Mouse (Mus musculus): ENCODE results near the gene Clasrp. TPM values are rescaled to one million over a fixed set of nuclear protein-coding genes. Genes with fewer than 3 reads are reported as not detected.

The Clasrp gene
- polyA plus RNA-seq, 1 experiment from 2014 or later, result 11.4 TPM

DNA sequence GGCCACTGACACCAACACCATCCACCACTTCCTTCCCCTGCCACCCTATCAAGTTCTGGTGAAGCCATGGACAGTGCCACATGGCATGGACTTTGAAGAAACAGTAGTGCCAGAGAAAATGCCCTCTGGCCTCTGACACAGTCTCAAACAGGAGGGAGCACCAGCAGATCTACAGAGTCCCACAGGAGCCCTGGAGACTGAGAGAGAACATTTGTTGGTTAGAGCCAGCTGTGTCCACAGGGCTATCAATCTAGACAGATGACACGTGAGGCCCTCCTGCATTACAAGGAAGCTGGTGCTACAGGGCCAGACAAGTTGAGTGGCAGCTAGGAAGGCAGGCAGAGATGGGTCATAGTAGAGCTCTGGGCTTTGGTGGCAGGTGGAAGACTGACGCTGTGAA, 51.8 kb downstream of the Clasrp start:
- peaks cover 35% of the 10 kb centered on the region for H3K4me1 ChIP-seq (ENCODE audit: control insufficient read depth, low read depth, low read length)

DNA sequence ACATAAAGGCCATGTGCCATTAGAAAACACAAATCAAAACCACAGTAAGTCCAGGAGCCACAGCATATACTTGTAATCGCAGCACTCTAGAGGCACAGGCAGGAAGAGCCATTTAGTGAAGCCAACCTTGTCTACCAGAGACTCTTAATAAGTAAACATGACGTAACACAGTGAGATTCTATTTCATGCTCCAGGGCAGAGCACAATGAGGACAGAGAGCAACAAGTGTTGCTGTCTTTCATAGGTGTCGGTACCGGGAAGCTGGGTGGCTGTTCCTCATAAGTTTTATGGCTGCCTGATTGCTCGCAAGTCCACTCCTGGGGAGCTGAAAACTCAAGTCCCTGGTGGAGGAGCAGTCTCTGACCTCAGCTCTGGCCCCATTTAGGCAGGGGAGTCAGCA, 52.7 kb downstream of the Clasrp start:
- Histone ChIP-seq H3K9ac (ENCODE audit: low read depth, low read length) (no peak overlapping the region), H3K4me1 (ENCODE audit: control insufficient read depth, low read depth, low read length) (peaks cover 31% of the 10 kb centered on the region), H3K27me3 (ENCODE audit: control insufficient read depth, insufficient read depth, low read depth, low read length) (no peaks in the 10 kb centered on the region), H3K4me3 (ENCODE audit: low read depth, low read length) (no peak overlapping the region), H3K9me3 (replicated peaks; ENCODE audit: control insufficient read depth, low read length) (no peaks in the 10 kb centered on the region), H3K36me3 (ENCODE audit: control insufficient read depth, insufficient read depth) (peaks cover 9% of the 10 kb centered on the region), H3K4me2 (ENCODE audit: low read depth, low read length) (no peak overlapping the region), H3K27ac (ENCODE audit: low read length) (0 out of 2 replicates have a peak overlapping the region, but pooled peaks have one; percentile 6)
- peak; percentile 43 for ATAC-seq (ENCODE audit: low read depth)
- WGBS (ENCODE audit: insufficient replicate concordance), result 78% methylated on average over 5 of the region's 5 CpGs

More for the DNA sequence above, 51.8 kb downstream of the Clasrp start:
- Histone ChIP-seq H3K9ac (ENCODE audit: low read depth, low read length) (no peak overlapping the region), H3K4me2 (ENCODE audit: low read depth, low read length) (no peak overlapping the region), H3K4me3 (ENCODE audit: low read depth, low read length) (no peak overlapping the region), H3K9me3 (replicated peaks; ENCODE audit: control insufficient read depth, low read length) (no peaks in the 10 kb centered on the region), H3K27me3 (ENCODE audit: control insufficient read depth, insufficient read depth, low read depth, low read length) (no peaks in the 10 kb centered on the region), H3K36me3 (ENCODE audit: control insufficient read depth, insufficient read depth) (peaks cover 9% of the 10 kb centered on the region), H3K27ac (ENCODE audit: low read length) (no peak overlapping the region)
- WGBS (ENCODE audit: insufficient replicate concordance), result 33% methylated on average over 2 of the region's 2 CpGs
- ATAC-seq (ENCODE audit: low read depth), result no peak

DNA sequence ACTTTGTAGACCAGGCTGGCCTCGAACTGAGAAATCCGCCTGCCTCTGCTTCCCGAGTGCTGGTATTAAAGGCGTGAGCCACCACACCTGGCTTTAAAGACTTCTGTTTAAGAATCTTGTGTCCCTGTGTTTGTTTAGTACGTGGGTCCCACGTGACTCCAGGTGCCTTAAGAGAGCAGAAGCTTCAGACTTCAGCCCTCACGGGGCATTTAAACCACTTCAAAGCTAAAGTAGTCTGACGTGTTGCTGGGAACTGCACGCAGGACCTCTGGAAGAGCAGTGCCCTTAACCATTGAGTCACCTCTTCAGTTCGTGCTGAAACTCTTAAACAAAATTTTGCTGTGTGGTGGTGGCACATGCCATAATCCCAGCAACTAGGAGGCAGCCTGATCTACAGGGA, 54.9 kb downstream of the Clasrp start:
- H3K4me3 ChIP-seq (ENCODE audit: low read depth, low read length), result no peak overlapping the region
- no peaks in the 10 kb centered on the region for H3K27me3 ChIP-seq (ENCODE audit: control insufficient read depth, insufficient read depth, low read depth, low read length)
- H3K36me3 ChIP-seq (ENCODE audit: control insufficient read depth, insufficient read depth), result peaks cover 6% of the 10 kb centered on the region
- peaks cover 42% of the 10 kb centered on the region for H3K4me1 ChIP-seq (ENCODE audit: control insufficient read depth, low read depth, low read length)
- no peak overlapping the region for H3K9ac ChIP-seq (ENCODE audit: low read depth, low read length)
- WGBS (ENCODE audit: insufficient replicate concordance), result 82% methylated on average over 10 of the region's 10 CpGs
- H3K27ac ChIP-seq (ENCODE audit: low read length), result no peak overlapping the region
- no peak overlapping the region for H3K4me2 ChIP-seq (ENCODE audit: low read depth, low read length)
- H3K9me3 ChIP-seq (replicated peaks; ENCODE audit: control insufficient read depth, low read length), result no peaks in the 10 kb centered on the region
- ATAC-seq (ENCODE audit: low read depth), result no peak

DNA sequence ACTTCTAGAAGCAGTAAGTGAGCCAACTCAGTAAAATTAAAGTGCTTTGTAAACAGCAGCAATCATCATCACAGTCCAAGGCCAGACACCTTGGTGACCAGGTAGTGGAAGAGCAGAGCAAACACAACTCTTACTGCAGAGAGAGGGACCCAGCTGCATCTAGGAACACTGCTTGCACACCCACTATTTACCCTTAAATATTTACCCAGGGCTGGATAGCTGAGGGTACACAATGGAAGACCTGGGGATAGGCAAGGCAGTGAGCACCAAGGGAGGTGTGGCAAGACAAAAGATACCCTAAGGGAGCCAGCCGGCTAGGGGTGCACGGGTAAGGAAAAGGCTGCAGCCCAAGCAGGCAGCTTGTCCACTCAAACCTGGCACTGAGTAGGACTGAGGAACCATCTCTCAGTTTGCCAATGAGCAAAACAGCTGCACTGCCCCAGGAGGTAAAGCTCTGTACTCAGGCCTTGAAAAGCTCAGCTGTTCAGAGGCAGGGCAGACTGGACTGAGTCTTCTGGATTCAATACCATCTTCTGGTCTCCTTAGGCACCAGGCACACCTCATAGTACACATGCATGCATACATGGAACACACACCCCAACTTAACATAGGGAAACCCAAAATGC, 56.8 kb downstream of the Clasrp start:
- Histone ChIP-seq H3K9me3 (replicated peaks; ENCODE audit: control insufficient read depth, low read length) (no peaks in the 10 kb centered on the region), H3K27ac (ENCODE audit: low read length) (peak overlapping the region; percentile 58), H3K36me3 (ENCODE audit: control insufficient read depth, insufficient read depth) (no peaks in the 10 kb centered on the region), H3K4me3 (ENCODE audit: low read depth, low read length) (no peak overlapping the region), H3K27me3 (ENCODE audit: control insufficient read depth, insufficient read depth, low read depth, low read length) (no peaks in the 10 kb centered on the region), H3K4me1 (ENCODE audit: control insufficient read depth, low read depth, low read length) (peaks cover 43% of the 10 kb centered on the region), H3K9ac (ENCODE audit: low read depth, low read length) (no peak overlapping the region; the same call in 1 of the 2 replicates), H3K4me2 (ENCODE audit: low read depth, low read length) (no peak overlapping the region; the same call in 1 of the 2 replicates)
- peak; percentile 80 for ATAC-seq (ENCODE audit: low read depth)
- WGBS (ENCODE audit: insufficient replicate concordance), result 73% methylated on average over 2 of the region's 2 CpGs

DNA sequence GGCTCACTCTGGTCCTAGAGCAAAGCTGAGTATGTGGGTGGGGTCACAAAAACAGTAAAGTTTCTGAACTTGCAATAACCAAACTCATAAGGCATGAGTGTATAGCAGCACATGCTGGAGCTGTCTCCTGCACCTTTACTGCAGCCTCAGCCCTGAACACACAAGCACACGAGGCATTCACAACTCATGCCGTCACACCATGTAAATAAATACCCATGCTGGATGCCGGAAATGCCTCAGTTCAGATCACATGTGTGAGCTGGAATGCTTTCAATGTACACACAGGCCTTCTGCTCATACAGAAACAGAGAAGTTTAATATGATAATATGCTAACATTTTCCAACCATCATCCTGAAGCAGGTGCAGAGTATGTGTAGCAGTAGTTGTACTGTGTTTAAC, 58.3 kb downstream of the Clasrp start:
- no peak for ATAC-seq (ENCODE audit: low read depth)
- 62% methylated on average over 3 of the region's 3 CpGs for WGBS (ENCODE audit: insufficient replicate concordance)
- H3K4me3 ChIP-seq (ENCODE audit: low read depth, low read length), result no peak overlapping the region
- H3K27me3 ChIP-seq (ENCODE audit: control insufficient read depth, insufficient read depth, low read depth, low read length), result no peaks in the 10 kb centered on the region
- peaks cover 38% of the 10 kb centered on the region for H3K4me1 ChIP-seq (ENCODE audit: control insufficient read depth, low read depth, low read length)
- H3K9me3 ChIP-seq (replicated peaks; ENCODE audit: control insufficient read depth, low read length), result no peaks in the 10 kb centered on the region
- 0 out of 2 replicates have a peak overlapping the region, but pooled peaks have one; percentile 9 for H3K27ac ChIP-seq (ENCODE audit: low read length)
- no peaks in the 10 kb centered on the region for H3K36me3 ChIP-seq (ENCODE audit: control insufficient read depth, insufficient read depth)
- no peak overlapping the region for H3K4me2 ChIP-seq (ENCODE audit: low read depth, low read length)
- H3K9ac ChIP-seq (ENCODE audit: low read depth, low read length), result no peak overlapping the region

DNA sequence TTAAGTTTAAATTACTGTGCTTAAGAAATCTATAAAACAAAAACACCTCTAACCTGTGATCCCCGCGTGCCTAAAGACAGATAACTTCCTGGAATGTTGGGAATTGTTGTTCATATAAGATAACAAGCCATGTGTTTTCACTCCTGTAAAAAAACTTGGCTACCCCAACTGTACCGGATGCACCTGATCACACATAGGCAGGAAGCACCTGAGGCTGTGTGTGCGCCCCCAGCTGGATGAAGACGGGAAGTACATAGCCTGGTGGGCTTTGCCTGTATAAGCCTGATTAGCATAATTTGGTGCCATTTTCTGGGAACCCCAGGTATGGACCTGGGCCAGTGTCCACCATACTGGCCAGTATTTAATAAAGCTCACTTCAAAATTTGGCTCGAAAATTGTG, 60.7 kb downstream of the Clasrp start:
- no peak overlapping the region for H3K27ac ChIP-seq (ENCODE audit: low read length)
- H3K36me3 ChIP-seq (ENCODE audit: control insufficient read depth, insufficient read depth), result no peaks in the 10 kb centered on the region
- H3K9ac ChIP-seq (ENCODE audit: low read depth, low read length), result no peak overlapping the region
- no peak overlapping the region for H3K4me2 ChIP-seq (ENCODE audit: low read depth, low read length)
- H3K4me3 ChIP-seq (ENCODE audit: low read depth, low read length), result no peak overlapping the region
- no peak for ATAC-seq (ENCODE audit: low read depth)
- no peaks in the 10 kb centered on the region for H3K27me3 ChIP-seq (ENCODE audit: control insufficient read depth, insufficient read depth, low read depth, low read length)
- no peaks in the 10 kb centered on the region for H3K9me3 ChIP-seq (replicated peaks; ENCODE audit: control insufficient read depth, low read length)
- 46% methylated on average over 6 of the region's 6 CpGs for WGBS (ENCODE audit: insufficient replicate concordance)
- peaks cover 32% of the 10 kb centered on the region for H3K4me1 ChIP-seq (ENCODE audit: control insufficient read depth, low read depth, low read length)

DNA sequence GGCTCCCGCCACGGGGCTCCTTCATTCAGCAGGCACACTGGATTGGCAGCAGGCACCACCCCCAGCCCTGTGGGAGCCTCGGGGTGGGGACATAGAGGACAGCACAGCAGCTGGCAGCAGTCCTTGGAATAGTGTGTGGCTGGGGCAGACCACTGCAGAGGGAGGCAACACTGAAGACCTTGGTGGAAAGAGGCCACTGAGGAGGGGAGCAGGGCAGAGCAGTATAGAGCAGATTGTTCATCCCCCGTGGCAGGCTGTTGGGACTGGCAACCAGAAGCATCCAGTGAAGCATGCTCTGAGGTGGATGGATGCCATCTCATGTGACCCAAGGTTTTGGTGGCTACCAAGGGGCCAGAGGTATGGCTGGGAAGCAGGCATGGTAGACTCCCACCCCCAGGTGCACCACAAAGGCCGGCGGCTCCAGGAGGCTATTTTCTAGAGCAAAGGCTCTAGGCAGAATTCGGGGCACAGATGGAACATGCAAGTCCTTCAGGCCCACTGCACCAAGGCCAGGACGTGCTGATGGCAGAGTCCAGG, 62.1 kb downstream of the Clasrp start:
- H3K9ac ChIP-seq (ENCODE audit: low read depth, low read length), result no peak overlapping the region
- no peak for ATAC-seq (ENCODE audit: low read depth)
- H3K27ac ChIP-seq (ENCODE audit: low read length), result no peak overlapping the region
- H3K27me3 ChIP-seq (ENCODE audit: control insufficient read depth, insufficient read depth, low read depth, low read length), result no peaks in the 10 kb centered on the region
- no peaks in the 10 kb centered on the region for H3K9me3 ChIP-seq (replicated peaks; ENCODE audit: control insufficient read depth, low read length)
- H3K36me3 ChIP-seq (ENCODE audit: control insufficient read depth, insufficient read depth), result no peaks in the 10 kb centered on the region
- WGBS (ENCODE audit: insufficient replicate concordance), result 58% methylated on average over 8 of the region's 8 CpGs
- peaks cover 25% of the 10 kb centered on the region for H3K4me1 ChIP-seq (ENCODE audit: control insufficient read depth, low read depth, low read length)
- no peak overlapping the region for H3K4me3 ChIP-seq (ENCODE audit: low read depth, low read length)
- no peak overlapping the region for H3K4me2 ChIP-seq (ENCODE audit: low read depth, low read length)

DNA sequence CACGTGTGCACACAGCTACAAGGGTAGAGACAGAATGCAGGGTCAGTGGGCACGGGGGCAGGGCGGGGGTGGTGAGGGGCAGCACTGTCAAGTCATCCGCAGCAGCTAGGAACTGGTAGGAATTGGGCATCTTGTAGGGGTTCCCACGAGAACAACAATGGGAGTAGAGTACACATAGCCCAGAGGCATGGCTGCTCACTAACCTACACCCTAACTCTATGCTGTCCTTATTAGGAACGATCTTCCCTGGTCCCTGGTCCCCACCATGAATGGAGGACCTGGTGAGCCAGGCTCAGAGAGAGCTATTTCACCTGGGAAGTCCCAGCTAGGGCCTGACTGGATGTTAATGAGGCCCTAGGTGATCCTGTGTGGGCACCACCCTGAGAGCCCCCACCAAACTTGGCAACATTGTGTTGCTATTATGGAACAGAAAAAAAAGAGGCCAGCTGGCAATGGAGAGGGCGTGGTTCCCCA, 62.6 kb downstream of the Clasrp start:
- Histone ChIP-seq H3K36me3 (ENCODE audit: control insufficient read depth, insufficient read depth) (no peaks in the 10 kb centered on the region), H3K4me1 (ENCODE audit: control insufficient read depth, low read depth, low read length) (peaks cover 22% of the 10 kb centered on the region), H3K9ac (ENCODE audit: low read depth, low read length) (no peak overlapping the region), H3K4me2 (ENCODE audit: low read depth, low read length) (no peak overlapping the region), H3K9me3 (replicated peaks; ENCODE audit: control insufficient read depth, low read length) (no peaks in the 10 kb centered on the region), H3K27ac (ENCODE audit: low read length) (no peak overlapping the region), H3K27me3 (ENCODE audit: control insufficient read depth, insufficient read depth, low read depth, low read length) (no peaks in the 10 kb centered on the region), H3K4me3 (ENCODE audit: low read depth, low read length) (no peak overlapping the region)
- ATAC-seq (ENCODE audit: low read depth), result no peak
- WGBS (ENCODE audit: insufficient replicate concordance), result 82% methylated on average over 7 of the region's 7 CpGs

DNA sequence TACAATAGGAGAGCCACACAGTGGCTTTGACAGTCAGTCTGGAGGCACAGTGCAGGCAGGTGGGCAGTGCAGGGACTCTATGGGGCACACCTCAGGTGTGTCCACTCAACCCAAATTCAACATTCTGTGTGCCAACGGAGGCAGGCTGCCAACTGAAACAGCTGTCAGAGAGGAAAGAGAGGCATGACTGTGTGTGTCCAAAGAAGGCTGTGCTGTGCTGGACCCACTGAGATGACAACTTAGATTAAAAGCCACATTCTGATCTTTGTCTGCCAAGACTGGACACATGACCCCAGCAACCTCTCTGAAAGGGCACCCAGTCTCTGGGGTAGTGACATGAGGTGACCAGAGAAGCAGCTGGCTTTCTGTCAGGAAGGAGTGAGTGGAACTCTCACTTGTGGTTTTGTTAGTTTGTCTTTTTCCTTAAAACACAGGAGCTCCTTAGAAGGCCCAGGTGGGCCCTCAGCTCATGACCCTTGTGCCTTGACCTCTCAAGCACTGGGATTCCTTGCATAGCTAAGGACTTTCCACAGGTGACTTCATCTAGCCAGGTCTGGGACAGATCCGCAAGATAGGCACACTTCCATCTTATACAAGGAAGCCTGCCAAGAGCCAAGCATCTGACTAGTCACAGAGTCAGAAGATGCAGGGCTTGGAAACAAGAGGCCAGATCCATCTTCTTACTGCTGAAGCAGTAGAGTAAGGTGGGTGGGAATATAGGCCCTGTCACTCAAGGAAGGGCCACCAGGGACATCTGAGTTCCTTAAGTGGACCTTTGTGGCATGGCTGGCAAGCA, 63.3 kb downstream of the Clasrp start:
- no peak for ATAC-seq (ENCODE audit: low read depth)
- peaks cover 19% of the 10 kb centered on the region for H3K4me1 ChIP-seq (ENCODE audit: control insufficient read depth, low read depth, low read length)
- H3K36me3 ChIP-seq (ENCODE audit: control insufficient read depth, insufficient read depth), result no peaks in the 10 kb centered on the region
- WGBS (ENCODE audit: insufficient replicate concordance), result 85% methylated on average over 2 of the region's 2 CpGs
- H3K9ac ChIP-seq (ENCODE audit: low read depth, low read length), result no peak overlapping the region
- no peak overlapping the region for H3K4me2 ChIP-seq (ENCODE audit: low read depth, low read length)
- H3K4me3 ChIP-seq (ENCODE audit: low read depth, low read length), result no peak overlapping the region
- H3K27ac ChIP-seq (ENCODE audit: low read length), result no peak overlapping the region
- no peaks in the 10 kb centered on the region for H3K9me3 ChIP-seq (replicated peaks; ENCODE audit: control insufficient read depth, low read length)
- H3K27me3 ChIP-seq (ENCODE audit: control insufficient read depth, insufficient read depth, low read depth, low read length), result no peaks in the 10 kb centered on the region

All from liver, embryonic 16.5 days (tissue).